17 mouse cellular contexts compared by ENCODE assay signal in the genomic region with DNA sequence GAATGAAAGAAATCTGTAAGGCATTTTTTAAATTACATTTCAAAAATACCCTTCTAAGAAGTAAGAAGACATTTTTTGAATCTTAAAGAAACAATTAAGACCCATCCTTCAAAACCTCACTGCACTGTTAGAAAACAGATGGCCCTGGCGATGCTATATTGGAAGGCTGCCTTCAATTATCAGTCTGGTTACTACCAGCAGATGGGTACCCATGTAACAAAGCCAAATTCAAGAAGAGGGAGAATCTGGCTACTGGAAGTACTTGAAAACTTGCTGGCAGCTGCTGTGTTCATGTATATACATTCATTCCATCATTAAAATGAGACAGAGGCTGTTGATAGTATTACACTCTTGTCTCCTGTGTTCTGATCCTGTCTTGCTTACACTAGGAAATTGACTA. TPM values are rescaled to one million over a fixed set of nuclear protein-coding genes. Genes with fewer than 3 reads are reported as not detected.
A peak's percentile ranks its signal among the peaks of the same experiment; 100 is the strongest.
DNase-seq lines count a peak whose midpoint lies in the region; ATAC-seq lines count a peak whose summit lies in the region.
"Had no signal": no experiment of that assay in that cellular context is flagged by ENCODE, and none has a peak within 500 bp of the region (broad histone marks: within the 10 kb centered on the region; RNA-seq: fewer than 3 reads in every experiment).

No protein-coding gene starts in this region.

- peaks cover 4% of the 10 kb centered on the region; the same call in 1 of the 2 replicates for H3K4me1 ChIP-seq in neural tube, embryonic 15.5 days
- H3K4me1 ChIP-seq: embryonic facial prominence, embryonic 12.5 days; heart, embryonic 13.5 days; limb, embryonic 12.5 days; midbrain, embryonic 13.5 days had no signal

- no peaks in the 10 kb centered on the region for H3K9me3 ChIP-seq in neural tube, embryonic 15.5 days (replicated peaks)
- H3K9me3 ChIP-seq: embryonic facial prominence, embryonic 12.5 days; heart, embryonic 13.5 days; limb, embryonic 12.5 days; midbrain, embryonic 13.5 days had no signal

- no peak overlapping the region for H3K27ac ChIP-seq in neural tube, embryonic 15.5 days (replicated peaks)
- H3K27ac ChIP-seq: embryonic facial prominence, embryonic 12.5 days; heart, embryonic 13.5 days; limb, embryonic 12.5 days; midbrain, embryonic 13.5 days; stomach, postnatal 0 days had no signal

- no peak overlapping the region for H3K4me3 ChIP-seq in neural tube, embryonic 15.5 days (replicated peaks)
- H3K4me3 ChIP-seq: embryonic facial prominence, embryonic 12.5 days; heart, embryonic 13.5 days; limb, embryonic 12.5 days; midbrain, embryonic 13.5 days had no signal

- WGBS in neural tube, embryonic 15.5 days, result 76% methylated on average over 1 of the region's 1 CpGs

- no peak for ATAC-seq in neural tube, embryonic 15.5 days (ENCODE audit: low FRiP score)
- ATAC-seq: midbrain, embryonic 13.5 days had no signal

- H3K4me2 ChIP-seq in neural tube, embryonic 15.5 days, result no peak overlapping the region
- H3K4me2 ChIP-seq: embryonic facial prominence, embryonic 12.5 days; heart, embryonic 13.5 days; limb, embryonic 12.5 days; midbrain, embryonic 13.5 days had no signal

- H3K27me3 ChIP-seq in neural tube, embryonic 15.5 days (replicated peaks), result no peaks in the 10 kb centered on the region
- H3K27me3 ChIP-seq: embryonic facial prominence, embryonic 12.5 days; heart, embryonic 13.5 days; limb, embryonic 12.5 days; midbrain, embryonic 13.5 days had no signal

- H3K36me3 ChIP-seq in neural tube, embryonic 15.5 days, result no peaks in the 10 kb centered on the region

- DNase-seq in layer of hippocampus, adult 11-12 months (ENCODE audit: low spot score), result peak; percentile 61
- DNase-seq in layer of hippocampus, postnatal 25 days (ENCODE audit: extremely low spot score in 1 of 2, low spot score in 1 of 2), result no peak
- peak; percentile 76 for DNase-seq in brain, embryonic 18.5 days (ENCODE audit: low read depth, low spot score)
- peak; percentile 84 to 87 for DNase-seq in cerebellum, postnatal 10 days
- DNase-seq in layer of hippocampus, adult 9-11 months, result peak; percentile 81
- DNase-seq in gastrocnemius, postnatal 14 days, result no peak
- DNase-seq: adrenal gland, adult 8-10 months; gastrocnemius, postnatal 10 days; kidney, postnatal 10 days; lung, postnatal 4 days; thymus, postnatal 36 days had no signal

- intact Hi-C loops in gastrocnemius, postnatal 14 days (cut with DNase I; ENCODE audit: low total_unique reads), result no loop called here

- no peak overlapping the region for H3K9ac ChIP-seq in neural tube, embryonic 15.5 days (replicated peaks)
- H3K9ac ChIP-seq: embryonic facial prominence, embryonic 12.5 days; heart, embryonic 13.5 days; limb, embryonic 12.5 days; midbrain, embryonic 13.5 days had no signal

RNA-seq across cellular contexts. Expression of gene Cenpf, which starts 24.4 kb away (rescaled TPM):
- total RNA-seq in layer of hippocampus, postnatal 25 days (2021), result 1 to 10 TPM in 1 of 2 experiments, under 1 TPM in 1; 0.99 to 2.1 TPM
- 1 to 10 TPM; 3.5 to 4.0 TPM for total RNA-seq in gastrocnemius, postnatal 14 days (2021)
- polyA plus RNA-seq in neural tube, embryonic 15.5 days (2015; fragmentation: Nextera tagmentation; extraction: Ambion mirVana), result 11.2 and 24.1 TPM in 2 replicates

Comparison
In these comparisons a context has a peak if more than half of its experiments do, and no peak if none do; other contexts are left out.
1. DNase-seq: peak in layer of hippocampus, adult 11-12 months (single experiment), brain, embryonic 18.5 days (single experiment), cerebellum, postnatal 10 days (2 of 2) and layer of hippocampus, adult 9-11 months (single experiment); none in layer of hippocampus, postnatal 25 days (0 of 2) and gastrocnemius, postnatal 14 days (single experiment).